Mouse (Mus musculus) ES-Bruce4 (cell line): ENCODE results near the gene Slc11a1. TPM values are rescaled to one million over a fixed set of nuclear protein-coding genes. Genes with fewer than 3 reads are reported as not detected.
"Not testable (repeated sequence)": the region's sequence is repeated elsewhere in the genome, so short reads cannot be mapped to it uniquely, and the experiment has no call there.

ENCODE experiments used
- H3K27ac ChIP-seq: 2 replicates; pipeline ENCODE4 v1.5.1; 2012; ENCODE audit warnings: low read length, inconsistent platforms; ENCODE audit not compliant: insufficient read depth
- H3K27me3 ChIP-seq: 2 replicates; pipeline ENCODE4 v1.6.1; 2012; ENCODE audit warnings: mild to moderate bottlenecking, low read length, inconsistent platforms; ENCODE audit not compliant: control insufficient read depth, poor library complexity, insufficient read depth, severe bottlenecking
- H3K36me3 ChIP-seq: 2 replicates; pipeline ENCODE4 v1.6.1; 2012; ENCODE audit warnings: inconsistent platforms, mild to moderate bottlenecking, low read length, moderate library complexity; ENCODE audit not compliant: control insufficient read depth, poor library complexity, insufficient read depth, severe bottlenecking
- H3K4me1 ChIP-seq: one replicate; pipeline ENCODE4 v1.8.1; 2011; ENCODE audit warnings: low read length; ENCODE audit not compliant: control insufficient read depth, insufficient read depth
- H3K4me3 ChIP-seq: 2 replicates; pipeline ENCODE4 v1.5.1; 2011; ENCODE audit warnings: low read depth, mild to moderate bottlenecking, low read length
- H3K9ac ChIP-seq: 2 replicates; pipeline ENCODE4 v1.6.1; 2012; ENCODE audit warnings: low read depth, mild to moderate bottlenecking, inconsistent platforms; ENCODE audit not compliant: poor library complexity, severe bottlenecking
- H3K9me3 ChIP-seq: replicated peaks from 2 replicates; pipeline ENCODE4 v1.6.1; 2012; ENCODE audit warnings: mild to moderate bottlenecking, low read length, inconsistent platforms; ENCODE audit not compliant: control insufficient read depth, poor library complexity, insufficient read depth, severe bottlenecking
- CTCF ChIP-seq: IDR thresholded peaks from one replicate; pipeline ENCODE4 v1.8.1; 2011; ENCODE audit warnings: low read depth, low read length
- EP300 ChIP-seq: IDR thresholded peaks from 2 replicates; pipeline ENCODE4 v1.6.1; 2011; ENCODE audit warnings: low read depth, low read length; ENCODE audit not compliant: insufficient read depth
- POLR2A ChIP-seq: IDR thresholded peaks from one replicate; pipeline ENCODE4 v1.8.1; 2011; ENCODE audit warnings: low read length; ENCODE audit not compliant: insufficient read depth
- polyA plus RNA-seq: library from polyadenylated mRNA; stranded (reverse); fragments of >200 nt; gene quantifications from 2 replicates; pipeline ENCODE4 v1.2.4, GENCODE M21; 2011; ENCODE audit warnings: low read depth; ENCODE audit not compliant: missing spikeins, insufficient read depth, insufficient read length

Gene Slc11a1
- 0.94 and 1.5 TPM in 2 replicates for polyA plus RNA-seq

DNA sequence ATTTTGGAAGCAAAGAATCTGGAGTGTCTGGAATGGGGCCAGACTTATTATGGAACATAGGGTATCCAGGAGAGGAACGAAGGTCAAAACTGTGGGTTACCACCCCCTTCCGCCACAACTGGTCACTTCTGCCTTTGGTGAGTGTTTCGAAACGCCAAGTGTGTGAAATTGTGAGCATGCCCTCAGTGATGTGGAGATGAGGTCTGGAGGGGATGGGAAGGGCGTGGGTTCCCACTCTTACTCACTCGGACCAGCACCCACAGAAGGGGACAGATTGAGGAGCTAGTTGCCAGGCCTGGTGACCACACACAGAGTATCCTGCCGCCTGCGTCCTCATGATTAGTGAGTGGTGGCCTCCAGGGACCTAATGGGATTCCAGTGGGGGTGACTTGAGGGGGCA, at the start of gene Slc11a1:
TSS of gene Slc11a1 (plus strand) at position 216 of the 400 bp plus-strand sequence.
- H3K36me3 ChIP-seq, result no peaks in the 10 kb centered on the region
- no peak within 1 kb of the TSS for H3K9ac ChIP-seq
- H3K4me1 ChIP-seq, result peaks cover 7% of the 10 kb centered on the region
- H3K4me3 ChIP-seq, result no peak within 1 kb of the TSS
- no peak within 1 kb of the TSS for H3K27ac ChIP-seq
- no peaks in the 10 kb centered on the region for H3K27me3 ChIP-seq
- TF ChIP-seq CTCF (no peak), EP300 (no peak), POLR2A (no peak)
- H3K9me3 ChIP-seq, result no peaks in the 10 kb centered on the region

DNA sequence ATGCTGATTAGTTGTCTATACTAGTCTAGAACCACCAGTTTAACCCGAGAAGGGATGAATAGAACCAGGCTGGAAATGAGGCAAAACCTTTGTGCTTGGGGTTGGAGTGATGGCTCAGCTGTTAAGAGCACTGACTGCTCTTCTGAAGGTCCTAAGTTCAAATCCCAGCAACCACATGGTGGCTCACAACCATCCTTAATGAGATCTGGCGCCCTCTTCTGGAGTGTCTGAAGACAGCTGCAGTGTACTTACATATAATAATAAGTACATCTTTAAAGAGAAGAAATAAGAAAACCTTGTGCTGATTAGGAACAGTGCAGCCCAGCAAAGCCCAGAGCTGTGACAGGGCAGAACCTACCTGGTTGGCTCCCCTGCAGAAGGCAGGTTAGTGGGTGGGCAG, 48.1 kb upstream of the Slc11a1 start:
- not testable (repeated sequence) for H3K4me3 ChIP-seq, H3K9me3 ChIP-seq, H3K4me1 ChIP-seq, H3K36me3 ChIP-seq, H3K27me3 ChIP-seq, H3K9ac ChIP-seq, H3K27ac ChIP-seq
- peak; percentile 17 for TF ChIP-seq CTCF

DNA sequence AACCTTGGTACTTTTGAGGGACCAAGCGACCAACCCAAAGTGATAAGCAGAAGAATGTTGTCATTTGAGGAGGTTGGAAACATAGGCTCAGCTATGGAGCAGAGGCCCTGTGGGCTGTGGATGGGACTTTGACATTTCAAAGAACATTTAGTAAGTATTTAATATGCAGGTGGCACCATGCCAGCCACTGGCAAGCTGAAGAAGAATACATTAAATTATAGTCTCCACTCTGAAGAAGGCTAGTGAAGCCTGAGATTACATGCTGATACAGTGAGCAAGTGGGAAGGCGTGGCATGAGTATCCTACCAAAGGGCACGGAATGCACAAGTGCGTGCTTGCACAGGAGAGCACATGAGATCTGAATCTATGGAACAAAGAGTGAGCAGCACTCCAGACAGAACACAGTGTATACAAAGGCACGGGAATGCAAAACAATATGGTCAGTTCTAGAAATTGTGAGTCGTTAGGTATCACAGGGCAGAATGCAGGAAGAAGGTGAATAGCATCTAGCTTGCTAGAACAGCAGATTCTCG, 45.0 kb upstream of the Slc11a1 start:
- Histone ChIP-seq H3K27ac (no peak overlapping the region), H3K27me3 (no peaks in the 10 kb centered on the region), H3K4me1 (peaks cover under 1% of the 10 kb centered on the region), H3K4me3 (no peak overlapping the region), H3K9me3 (no peaks in the 10 kb centered on the region), H3K36me3 (no peaks in the 10 kb centered on the region), H3K9ac (no peak overlapping the region)
- TF ChIP-seq POLR2A (no peak), EP300 (no peak), CTCF (no peak)

DNA sequence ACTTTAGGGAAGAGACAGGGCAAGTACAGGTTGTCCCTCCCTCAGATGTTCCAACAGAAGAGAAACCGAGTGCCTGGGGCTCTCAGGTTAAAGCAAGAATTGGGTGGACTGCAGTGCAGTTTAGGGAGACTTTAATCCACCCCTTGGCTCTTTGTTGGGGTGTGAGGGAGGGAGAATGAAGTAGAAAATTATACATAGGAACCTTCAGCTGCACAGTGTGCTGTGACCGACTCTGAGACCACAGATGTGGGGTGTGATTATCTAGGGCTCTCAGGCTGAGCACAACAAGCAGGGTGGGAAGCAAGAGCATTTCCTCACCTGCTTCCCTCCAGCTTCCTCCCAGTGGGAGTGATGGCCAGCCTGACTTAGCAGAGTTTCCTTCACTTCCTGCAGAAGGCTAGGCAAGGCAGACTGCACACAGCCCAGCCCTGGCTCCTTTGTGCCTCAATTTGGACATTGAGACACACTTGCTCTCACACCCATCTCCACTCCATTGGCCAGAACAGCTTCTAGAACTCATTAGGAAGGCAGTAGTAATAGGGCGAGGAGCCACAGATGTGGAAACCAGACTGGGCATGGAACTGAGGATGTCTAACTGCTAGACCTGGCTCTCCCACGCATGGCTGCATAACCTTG, 43.8 kb upstream of the Slc11a1 start:
- no peaks in the 10 kb centered on the region for H3K9me3 ChIP-seq
- no peak overlapping the region for H3K9ac ChIP-seq
- peaks cover 3% of the 10 kb centered on the region for H3K4me1 ChIP-seq
- no peaks in the 10 kb centered on the region for H3K27me3 ChIP-seq
- H3K4me3 ChIP-seq, result no peak overlapping the region
- TF ChIP-seq EP300 (no peak), CTCF (no peak), POLR2A (no peak)
- no peak overlapping the region for H3K27ac ChIP-seq
- H3K36me3 ChIP-seq, result no peaks in the 10 kb centered on the region

DNA sequence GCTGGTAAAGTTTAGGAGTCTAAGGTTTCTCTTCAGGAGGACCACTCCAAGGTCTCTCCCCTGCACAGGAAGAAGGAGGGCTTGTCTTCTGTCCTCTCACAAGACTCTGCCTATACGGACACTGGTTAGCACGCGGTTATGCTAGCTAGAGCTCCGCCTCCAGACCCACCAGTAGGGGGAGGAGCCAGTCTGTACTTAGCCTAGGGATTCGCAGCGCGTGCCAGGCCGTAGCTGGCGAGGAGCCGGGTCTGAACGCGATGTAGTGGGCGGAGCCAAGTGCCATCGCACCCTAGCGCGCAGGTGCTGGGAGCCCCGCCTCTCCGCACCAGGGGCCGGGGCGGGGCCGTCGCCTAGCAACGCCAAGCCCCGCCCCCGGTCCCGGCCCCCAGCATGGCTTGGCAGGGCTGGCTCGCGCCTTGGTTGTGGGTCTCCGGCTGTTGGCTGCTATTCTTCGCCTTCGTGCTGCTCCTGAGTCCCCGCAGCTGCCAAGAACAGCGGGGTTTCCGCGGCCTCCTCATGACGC, 42.7 kb upstream of the Slc11a1 start:
- Histone ChIP-seq H3K27ac (no peak overlapping the region), H3K27me3 (no peaks in the 10 kb centered on the region)
- peak; percentile 47; the same call in 1 of the 2 replicates for TF ChIP-seq EP300
- TF ChIP-seq CTCF, result no peak
- TF ChIP-seq POLR2A, result peak; percentile 77

DNA sequence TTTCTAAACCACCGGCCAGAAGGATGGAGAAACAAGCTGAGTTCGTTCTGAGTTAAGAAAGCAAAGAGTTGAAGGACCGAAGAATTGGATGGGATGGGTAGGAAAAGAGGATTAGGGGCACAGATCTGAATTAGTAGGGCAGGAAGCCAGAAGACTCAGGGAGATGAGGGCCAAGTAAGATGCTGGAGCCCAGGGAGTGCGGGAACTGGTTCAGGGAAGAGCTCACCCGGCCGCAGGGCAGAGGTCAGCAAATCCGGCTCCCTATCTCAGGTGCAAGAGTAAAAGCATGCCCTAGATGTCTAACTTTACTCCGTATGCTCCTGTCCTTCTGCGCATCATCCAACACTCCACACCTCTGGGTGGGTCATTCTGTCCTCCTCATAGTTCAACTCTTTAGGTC, 42.1 kb upstream of the Slc11a1 start:
- H3K27ac ChIP-seq, result no peak overlapping the region

More for the DNA sequence above, 42.7 kb upstream of the Slc11a1 start:
- no peaks in the 10 kb centered on the region for H3K9me3 ChIP-seq
- no peaks in the 10 kb centered on the region for H3K36me3 ChIP-seq
- peak overlapping the region; percentile 15; the same call in 1 of the 2 replicates for H3K9ac ChIP-seq
- peak overlapping the region; percentile 69 for H3K4me3 ChIP-seq
- H3K4me1 ChIP-seq, result peaks cover 4% of the 10 kb centered on the region

More for the DNA sequence above, 42.1 kb upstream of the Slc11a1 start:
- Histone ChIP-seq H3K36me3 (no peaks in the 10 kb centered on the region), H3K27me3 (no peaks in the 10 kb centered on the region), H3K4me1 (peaks cover 9% of the 10 kb centered on the region), H3K9me3 (no peaks in the 10 kb centered on the region), H3K9ac (peak overlapping the region; percentile 15; the same call in 1 of the 2 replicates), H3K4me3 (peak overlapping the region; percentile 69)
- TF ChIP-seq EP300, result no peak
- TF ChIP-seq CTCF, result no peak
- TF ChIP-seq POLR2A, result no peak
